Mouse (Mus musculus) T-helper 1 cell (primary cell): Measurements from ENCODE around the gene Them7.

Experiments used
- in situ Hi-C: fragments of 300-600 bp; cut with MboI, MseI; formaldehyde crosslinking; loops from one replicate; pipeline ENCODE4 v1.15.1; 2025; ENCODE audit warnings: high pct_unique_total_duplicates

The Them7 gene

DNA sequence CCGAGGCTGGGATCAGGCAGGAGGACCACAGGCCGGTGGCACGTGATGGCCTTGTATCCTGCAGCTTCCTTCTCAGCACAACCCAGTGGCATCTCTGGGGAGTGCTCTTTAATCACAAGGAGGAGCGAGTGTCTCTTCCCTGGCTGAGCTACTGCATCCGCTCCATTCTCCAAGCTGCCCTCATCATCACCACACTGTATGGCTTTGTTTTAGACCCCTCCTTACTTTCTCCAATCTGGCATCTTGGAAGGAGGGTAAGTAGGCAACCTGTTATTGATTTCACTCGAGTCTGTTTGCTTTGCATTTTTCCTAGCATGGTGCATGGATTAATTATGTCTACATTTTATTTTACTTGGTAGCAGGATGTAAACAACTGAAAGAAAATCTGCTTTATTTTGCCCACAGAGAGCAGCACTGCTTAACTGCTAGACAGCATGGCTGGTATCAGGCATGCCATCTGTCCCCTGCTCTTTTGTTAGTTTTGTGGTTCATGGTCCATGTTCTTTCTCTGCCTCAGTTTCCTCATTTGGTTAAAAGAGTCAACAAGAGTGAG is 79.9 kb downstream of the Them7 start:
- in situ Hi-C loops = loop anchor here (25.0 kb wide), 1 partner anchor 908 kb away; no protein-coding TSS in a partner anchor

DNA sequence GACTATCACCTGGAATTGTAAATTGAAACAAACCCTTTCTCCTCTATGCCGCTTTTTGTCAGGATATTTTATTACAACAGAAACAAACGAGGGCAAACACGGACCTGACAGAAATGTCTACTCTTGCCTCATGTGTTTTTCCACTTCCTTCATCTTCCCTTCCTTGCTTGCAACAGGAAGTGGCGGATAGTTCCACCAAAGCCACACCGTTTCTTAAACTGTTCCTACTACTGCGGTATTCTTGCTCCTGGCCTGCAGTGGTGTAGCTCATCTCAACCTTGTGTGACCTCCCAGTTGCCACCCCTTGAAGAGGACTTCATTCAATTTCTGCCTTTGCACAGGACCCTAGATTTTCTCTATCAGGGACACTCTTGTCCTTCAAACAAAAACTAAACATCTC is 81.8 kb downstream of the Them7 start:
- in situ Hi-C loops = loop anchor here (25.0 kb wide), 1 partner anchor 906 kb away; no protein-coding TSS in a partner anchor

DNA sequence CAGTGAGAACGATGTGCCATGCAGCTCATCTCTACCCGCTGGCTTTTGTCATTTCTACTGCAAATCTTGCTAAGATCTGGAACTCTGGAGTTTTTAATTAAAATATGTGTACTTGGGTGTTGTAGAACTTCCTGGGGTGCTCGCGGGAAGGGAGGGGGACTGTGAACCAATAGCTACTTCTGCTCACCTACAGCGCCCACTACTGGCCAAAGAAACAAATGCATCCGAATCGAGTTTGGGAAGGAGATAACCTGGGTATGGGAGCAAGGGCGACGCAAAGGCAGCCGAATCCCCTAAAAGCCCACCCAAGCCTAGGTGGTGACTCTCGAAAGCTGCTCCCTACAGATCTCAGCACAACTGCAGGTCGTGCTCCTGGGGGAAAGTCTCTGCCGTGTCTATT is 87.3 kb downstream of the Them7 start:
- in situ Hi-C loops = loop anchor here (25.0 kb wide), 1 partner anchor 901 kb away; no protein-coding TSS in a partner anchor

DNA sequence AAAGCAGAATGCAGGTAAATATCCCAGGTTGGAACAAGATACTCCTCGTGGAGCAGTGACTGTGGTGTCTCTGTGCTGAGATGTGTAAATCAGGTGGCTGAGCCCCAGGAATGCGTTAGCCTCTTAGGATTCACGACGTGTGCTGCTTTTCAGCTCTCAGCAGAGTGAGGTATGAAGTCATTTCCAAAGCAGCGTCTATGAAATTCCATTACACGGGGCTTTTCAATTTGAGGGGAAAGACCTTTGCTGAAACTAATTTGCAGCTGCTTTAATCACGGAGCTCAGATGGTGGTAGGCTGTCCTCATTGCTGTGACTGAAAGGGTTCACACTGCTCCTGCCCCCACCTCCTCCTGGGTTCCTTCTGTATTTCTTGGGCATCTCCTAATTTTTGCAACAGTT is 87.9 kb downstream of the Them7 start:
- in situ Hi-C loops = loop anchor here (25.0 kb wide), 1 partner anchor 900 kb away; no protein-coding TSS in a partner anchor

DNA sequence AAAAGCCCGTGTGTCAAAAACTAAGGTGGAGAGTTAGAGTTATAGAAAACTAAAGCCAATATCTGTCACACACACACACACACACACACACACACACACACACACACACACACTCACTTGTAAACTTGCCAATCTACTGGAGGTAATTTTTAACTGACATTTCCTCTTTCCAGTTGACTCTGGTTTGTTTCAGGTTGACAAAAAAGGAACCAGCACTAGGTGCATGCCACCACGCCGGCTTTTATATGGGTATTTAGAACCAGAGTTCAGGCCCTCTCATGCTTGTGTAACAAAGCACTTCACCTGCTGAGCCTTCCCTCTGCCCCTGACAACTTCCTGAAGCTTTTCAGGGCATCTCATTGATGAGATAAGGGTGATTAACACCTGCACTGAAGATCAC is 89.0 kb downstream of the Them7 start:
- in situ Hi-C loops = loop anchor here (25.0 kb wide), 1 partner anchor 899 kb away; no protein-coding TSS in a partner anchor

DNA sequence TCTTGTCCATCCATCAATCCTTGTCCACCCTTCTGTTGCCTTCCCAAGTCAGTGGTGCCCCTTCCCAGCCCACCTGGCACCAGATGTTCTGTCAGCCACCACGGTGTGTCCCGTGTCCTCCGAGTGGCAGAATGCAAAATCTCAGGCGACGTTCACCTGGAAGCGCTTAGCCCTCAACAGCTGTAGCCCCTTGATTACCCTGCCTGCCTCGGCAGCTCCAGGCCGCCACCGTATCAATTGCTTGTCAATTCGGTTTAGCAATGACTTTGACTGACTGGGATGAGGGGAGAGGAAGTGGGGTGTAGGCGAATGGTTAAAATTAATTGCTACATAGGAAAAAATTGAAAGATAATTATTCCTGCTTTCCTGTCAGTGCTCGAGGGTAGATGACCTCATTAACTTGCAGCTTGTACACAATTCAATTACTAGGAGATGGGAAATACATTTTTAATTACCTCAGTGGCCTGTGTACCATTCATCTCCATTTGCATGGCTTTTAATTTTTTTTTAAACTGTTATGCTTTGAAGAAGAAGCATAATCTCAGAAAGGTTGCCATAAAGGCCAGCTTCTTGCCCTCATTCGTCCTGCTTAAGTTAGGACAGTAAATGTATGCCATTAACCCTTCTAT is 93.5 kb downstream of the Them7 start:
- in situ Hi-C loops = loop anchor here (25.0 kb wide), 1 partner anchor 895 kb away; no protein-coding TSS in a partner anchor

DNA sequence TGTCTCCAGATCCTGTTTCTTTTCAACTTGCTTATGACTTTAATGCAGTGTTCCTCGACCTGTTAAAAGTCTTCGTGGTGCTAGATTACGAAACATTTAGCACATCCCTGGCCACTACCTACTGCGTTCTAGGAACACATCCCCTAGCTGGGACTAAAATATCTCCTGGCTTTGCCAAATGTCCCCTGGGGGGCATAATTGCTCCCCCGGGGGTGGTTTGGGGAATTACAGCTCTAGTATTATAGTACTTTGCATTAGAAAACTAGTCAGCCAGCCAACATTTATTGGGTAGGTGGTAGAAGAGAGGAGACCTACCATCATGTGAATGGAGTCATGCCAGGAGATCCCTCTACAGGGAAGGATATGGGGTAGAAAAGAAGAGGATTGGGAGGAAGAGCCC is 101.9 kb downstream of the Them7 start:
- in situ Hi-C loops = no loop called here

DNA sequence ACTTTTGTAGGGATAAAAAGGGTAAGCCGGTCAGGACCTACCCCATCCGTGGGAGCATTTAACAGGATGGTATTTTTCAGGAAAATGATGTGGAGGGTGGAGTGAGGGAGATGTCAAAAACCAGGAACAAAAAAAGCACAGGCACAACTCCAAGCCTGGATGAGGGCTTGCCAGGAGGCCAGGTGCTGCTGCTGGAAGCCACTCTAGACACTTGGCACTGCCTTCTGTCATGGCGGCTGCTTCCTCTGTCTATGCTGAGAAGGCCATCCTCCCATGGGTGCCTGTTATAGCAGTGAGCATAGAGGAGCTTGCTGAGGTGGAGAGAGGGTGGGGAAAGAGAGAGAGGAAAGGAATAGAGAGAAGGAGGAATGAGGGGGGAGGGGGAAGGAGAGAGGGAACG is 105.9 kb downstream of the Them7 start:
- in situ Hi-C loops = no loop called here

DNA sequence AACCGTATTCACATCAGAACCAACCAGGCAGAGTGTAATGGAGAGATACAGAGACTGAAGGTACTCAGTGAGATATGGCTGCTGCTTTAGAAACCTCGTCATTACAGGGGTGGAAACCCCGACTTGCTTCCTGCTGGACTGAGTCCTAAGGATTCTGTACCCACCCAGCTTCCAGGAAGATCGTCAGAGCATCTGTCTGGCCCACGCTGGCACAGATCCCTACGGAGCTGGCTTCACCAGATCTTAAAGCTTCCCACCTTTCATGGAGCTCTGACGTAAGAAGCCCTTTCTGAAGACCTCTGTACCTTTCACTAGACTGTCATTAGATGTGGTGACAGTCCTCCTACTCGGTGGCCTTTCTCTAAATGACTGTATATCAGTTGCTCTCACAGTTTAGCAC is 109.0 kb downstream of the Them7 start:
- in situ Hi-C loops = no loop called here

DNA sequence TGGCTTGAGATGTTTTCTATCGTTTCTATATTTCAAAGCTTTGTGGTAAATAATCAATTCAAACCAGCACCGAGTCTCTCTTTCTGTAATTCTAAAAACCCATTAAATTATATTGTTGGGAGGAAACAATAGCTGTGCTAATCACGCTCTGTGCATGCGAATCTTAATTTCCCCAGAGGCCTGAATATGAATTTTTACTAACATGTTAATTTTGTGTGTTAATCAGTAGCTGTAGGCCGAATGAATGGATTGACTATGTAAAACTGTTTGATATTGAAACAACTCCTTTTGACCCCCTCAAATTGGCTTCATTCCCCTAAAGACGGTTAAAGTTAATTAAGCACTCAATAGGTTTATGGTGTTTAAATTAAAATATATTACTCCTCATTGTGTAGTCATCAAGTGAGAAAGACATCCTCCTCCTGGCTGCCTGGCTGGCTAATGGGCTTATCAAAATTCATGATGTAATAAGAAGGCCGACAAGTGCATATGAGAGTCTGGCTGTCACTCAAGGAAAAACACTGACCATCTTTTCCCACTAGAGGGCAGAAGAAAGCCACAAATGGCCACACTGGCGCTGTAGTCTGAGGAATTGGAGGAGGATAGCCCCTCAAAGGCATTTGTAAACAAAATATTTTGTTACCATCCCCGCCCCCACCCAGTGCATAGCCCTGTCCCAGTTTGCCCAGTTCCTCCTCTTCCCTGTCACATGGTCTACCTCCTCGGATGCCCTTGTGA is 110.0 kb downstream of the Them7 start:
- in situ Hi-C loops = no loop called here

DNA sequence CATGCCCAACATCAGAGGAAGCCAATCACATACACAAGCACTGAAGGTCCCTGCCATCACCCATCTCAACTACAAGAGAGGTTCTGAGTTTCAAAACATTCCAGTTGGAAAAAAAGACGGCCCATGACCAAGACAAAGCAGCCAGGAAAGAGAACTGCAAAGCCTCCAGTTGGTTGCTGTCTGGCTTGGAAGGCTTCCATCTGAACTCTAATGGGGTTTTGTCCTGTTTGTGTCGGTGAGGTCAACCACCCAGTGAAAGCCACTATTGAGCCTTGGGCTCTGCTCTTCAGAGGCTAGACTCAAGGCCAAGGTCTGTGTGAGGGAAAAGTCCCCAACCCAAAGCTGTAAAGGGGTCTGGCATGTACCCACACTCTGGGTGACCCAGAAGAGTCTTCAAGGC is 111.5 kb downstream of the Them7 start:
- in situ Hi-C loops = loop anchor here (5.0 kb wide), 1 partner anchor 92 kb away; no protein-coding TSS in a partner anchor

DNA sequence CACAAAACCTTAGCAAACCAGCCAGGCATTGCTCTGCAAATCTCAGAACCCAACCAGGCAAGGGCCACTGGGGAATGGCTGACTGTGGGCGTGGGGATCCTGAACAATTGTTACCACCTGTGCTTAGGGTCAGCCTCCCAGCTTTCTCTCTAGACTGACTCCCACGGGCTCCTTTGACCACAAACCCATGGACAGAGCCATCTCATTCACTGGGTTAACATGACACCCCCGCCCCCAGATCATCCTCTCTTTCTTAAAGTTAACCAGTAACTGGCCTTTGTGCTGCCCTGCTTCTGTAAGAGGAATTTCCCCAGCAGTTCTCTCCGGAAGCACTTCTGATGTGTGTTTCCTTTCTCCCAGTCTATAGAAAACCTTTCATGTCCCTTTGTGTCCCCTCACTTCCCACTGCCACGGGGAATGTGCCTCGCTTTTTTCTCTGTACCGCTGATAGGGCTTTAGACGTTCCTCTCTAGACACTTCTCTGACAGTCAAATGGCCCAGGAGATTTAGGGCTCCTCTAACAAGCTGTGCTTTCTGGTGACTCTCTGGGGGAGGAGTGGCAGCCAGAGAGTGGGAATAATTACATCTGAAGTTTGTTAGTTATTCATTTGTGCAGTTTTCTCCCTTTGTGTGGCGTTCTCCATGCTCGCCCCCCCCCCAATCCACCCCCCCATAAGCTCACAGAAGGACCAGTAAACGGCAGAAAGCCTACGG is 112.4 kb downstream of the Them7 start:
- in situ Hi-C loops = loop anchor here (5.0 kb wide), 1 partner anchor 91 kb away; no protein-coding TSS in a partner anchor

DNA sequence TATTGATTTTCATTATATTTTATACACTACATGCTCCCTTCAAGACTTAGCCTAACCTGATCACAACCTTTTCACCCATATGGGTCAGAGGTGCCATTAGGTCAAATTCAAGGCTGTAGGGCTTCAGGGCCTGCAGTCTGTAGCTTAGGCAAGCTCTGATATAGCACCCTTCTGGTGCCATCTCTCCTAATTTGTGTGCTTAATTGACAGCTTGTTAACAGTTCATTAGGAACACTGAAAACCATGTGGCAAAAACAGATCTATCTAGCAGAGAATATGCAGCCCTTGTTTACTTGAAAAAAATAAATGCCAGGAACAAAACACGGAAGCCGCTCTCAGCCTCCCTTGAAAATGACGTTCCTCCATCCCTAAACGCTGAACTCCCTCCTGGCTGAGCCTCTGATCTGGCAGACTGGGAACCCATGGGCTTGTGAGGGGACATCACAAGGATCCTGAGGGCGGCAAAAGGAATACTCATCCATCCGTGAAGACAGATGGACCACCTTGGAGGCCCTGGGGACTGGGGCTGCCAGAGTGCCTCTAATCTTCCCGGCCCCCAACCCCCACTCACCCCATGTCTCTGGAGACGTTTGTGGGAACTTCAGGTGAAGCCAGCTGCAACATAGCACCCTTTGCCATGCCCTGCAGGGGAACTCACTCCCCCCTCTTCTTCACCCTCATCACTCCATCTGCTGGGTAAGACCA is 113.2 kb downstream of the Them7 start:
- in situ Hi-C loops = loop anchor here (5.0 kb wide), 1 partner anchor 90 kb away; no protein-coding TSS in a partner anchor

DNA sequence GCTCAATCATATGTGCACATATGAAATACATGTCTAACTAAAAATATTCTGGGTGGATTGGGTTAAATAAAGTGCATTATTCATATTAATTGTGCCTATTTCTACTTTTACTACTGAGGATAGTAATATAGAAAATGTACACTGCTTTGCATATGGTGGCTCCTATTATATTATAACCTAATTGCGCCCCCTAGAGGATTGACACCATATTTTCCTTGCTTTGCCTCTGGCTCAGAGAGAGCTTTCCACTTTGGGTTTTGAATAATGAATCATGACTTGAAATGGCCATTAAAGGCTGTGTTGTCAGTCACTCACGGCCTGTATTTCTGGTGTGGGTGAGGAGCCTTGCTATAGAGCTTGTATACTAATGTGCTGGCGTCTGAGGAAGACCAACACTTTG is 115.9 kb downstream of the Them7 start:
- in situ Hi-C loops = loop anchor here (5.0 kb wide), 1 partner anchor 87 kb away; no protein-coding TSS in a partner anchor

DNA sequence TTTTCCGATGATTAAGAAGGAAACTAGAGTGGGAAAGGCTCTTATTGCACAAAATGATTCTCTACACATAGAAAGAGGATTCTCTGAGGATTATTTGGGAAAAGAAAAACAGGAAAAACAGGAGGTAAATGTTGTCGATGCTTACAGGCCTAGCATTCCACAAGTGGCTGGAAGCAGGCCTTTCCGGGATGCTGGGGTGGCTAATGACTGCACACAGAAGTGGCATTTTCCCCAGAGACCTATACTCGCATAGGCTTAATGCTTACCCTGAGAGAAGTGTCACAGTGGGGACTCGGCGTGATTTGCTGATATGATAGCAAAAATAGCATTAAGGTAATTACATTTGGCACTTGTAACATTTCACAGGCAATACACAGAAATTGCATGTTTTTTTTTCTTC is 124.8 kb downstream of the Them7 start:
- in situ Hi-C loops = no loop called here

DNA sequence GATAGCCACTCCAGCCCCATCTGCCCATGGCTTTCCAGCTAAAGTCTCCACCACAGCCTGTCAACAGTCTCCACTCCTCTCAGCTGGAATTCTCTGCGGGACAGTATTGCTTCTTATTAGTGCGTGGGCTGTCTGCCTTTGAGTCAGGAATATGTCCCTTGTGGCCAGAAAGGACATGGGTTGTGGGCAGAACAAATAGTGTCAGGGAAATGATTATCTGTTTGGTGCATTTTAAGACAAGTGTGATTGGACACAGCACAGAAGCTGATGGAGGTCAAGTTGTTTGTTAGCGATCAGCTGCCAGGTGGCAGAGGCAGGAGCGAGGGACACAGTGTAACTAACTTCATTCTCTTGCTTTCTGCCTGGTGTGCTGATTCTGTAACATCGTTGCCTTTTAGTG is 132.7 kb downstream of the Them7 start:
- in situ Hi-C loops = no loop called here

DNA sequence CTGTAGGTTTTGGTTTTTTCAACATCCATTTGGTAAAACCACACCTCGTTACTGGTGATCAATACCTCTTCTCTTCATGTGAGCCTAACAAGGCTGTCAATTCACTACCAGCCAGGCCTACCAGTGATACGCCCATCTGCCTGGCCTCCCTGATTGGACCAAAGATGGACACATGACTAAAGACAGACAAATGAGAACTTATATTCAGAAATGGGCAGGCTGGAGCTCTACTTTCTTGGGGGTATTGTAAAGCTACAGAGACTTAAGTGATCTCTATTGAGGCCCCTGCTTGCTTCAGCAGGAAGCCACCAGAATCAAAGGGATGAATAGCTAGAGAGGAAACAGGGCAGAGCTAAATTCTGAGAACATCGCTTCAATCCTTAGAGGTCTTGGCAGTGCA is 133.9 kb downstream of the Them7 start:
- in situ Hi-C loops = no loop called here

DNA sequence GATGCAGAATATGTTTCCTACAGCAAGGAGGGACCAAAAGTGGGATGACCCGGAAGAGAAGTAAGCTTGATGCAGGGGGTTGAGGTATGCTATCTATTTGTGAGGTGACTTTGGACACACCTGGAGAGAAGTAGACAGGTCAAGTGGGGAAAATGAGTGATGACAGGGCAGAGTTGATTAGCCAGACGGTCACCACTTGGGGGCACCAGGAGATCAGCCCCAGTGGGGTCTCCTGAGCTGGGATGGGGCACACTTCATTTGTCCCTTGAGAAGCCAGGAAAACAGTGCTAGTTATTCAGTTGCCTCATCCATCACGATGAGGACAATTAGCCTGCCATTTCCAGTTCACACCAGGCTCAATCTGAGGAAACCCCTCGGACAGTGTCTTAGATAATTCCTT is 143.5 kb downstream of the Them7 start:
- in situ Hi-C loops = no loop called here

DNA sequence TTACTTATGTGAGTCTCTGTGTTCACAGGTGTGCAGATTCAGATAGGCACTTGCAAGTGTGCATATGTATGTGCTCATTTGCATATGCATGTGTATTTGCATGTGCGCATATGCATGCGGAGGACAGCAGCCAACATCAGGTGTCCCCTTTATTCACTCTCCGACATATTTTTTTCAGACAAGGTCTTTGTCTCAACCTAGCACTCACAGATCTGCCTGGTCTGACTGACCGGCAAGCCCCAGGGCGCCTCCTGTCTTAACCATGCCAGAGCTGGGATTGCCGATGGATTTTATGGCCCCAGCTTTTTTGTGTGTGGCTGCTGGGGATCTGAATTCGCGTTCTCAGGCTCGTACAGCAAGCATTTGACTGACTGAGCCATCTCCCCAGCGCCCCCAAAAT is 146.1 kb downstream of the Them7 start:
- in situ Hi-C loops = loop anchor here (5.0 kb wide), 1 partner anchor 47 kb away; no protein-coding TSS in a partner anchor

DNA sequence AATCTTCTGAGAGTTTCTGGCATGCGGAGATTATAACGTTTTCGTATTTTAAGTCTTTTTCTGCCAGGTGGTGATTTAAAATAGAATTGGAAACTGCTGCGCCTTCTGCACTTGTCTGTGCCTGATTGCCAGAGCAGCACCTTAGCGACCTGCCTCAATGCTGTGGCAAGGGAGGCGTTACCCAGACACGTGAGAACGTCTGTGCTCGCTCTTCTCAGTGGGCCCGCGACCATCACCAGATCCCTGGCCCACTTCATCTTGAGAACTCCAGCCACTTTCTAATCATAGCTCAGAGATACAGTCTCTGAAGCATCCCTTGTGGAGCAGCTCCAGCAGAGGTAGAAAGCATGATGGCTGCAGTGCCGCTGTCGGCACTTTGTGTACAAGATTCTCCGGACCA is 146.6 kb downstream of the Them7 start:
- in situ Hi-C loops = loop anchor here (5.0 kb wide), 1 partner anchor 47 kb away; no protein-coding TSS in a partner anchor

DNA sequence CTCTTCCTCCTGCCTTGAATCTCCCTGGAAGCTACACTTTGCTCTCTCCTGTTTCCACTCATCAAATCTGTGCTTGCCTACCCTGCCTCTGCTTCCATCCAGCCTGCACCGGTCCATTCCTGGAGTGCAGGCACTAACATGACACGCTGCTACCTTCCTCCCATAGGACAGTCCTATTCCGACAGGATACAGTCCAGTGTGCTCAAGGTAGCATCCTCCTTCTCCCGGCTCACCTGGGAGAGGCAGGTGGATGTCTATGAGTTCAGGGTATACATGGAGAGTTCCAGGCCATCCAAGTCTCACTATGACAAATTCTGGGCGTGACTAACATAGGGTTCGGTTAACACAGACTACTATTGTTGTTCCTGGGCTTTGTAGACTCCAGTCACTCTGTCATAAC is 148.0 kb downstream of the Them7 start:
- in situ Hi-C loops = loop anchor here (5.0 kb wide), 1 partner anchor 45 kb away; no protein-coding TSS in a partner anchor
